Mouse (Mus musculus) C2C12 (cell line): Measurements from ENCODE around the gene Hyal3.

Experiments used
- CEBPB ChIP-seq: IDR thresholded peaks from one replicate; pipeline ENCODE4 v1.6.1; 2011; ENCODE audit warnings: low read depth, mild to moderate bottlenecking, control low read depth, moderate library complexity
- CTCF ChIP-seq: IDR thresholded peaks from one replicate; pipeline ENCODE4 v1.5.1; 2011; ENCODE audit not compliant: control insufficient read depth, insufficient read depth, insufficient read length
- FOSL1 ChIP-seq: IDR thresholded peaks from one replicate; pipeline ENCODE4 v1.8.0; 2011; ENCODE audit warnings: mild to moderate bottlenecking, low read length; ENCODE audit not compliant: poor library complexity, insufficient read depth, severe bottlenecking
- MAX ChIP-seq: IDR thresholded peaks from one replicate; pipeline ENCODE4 v1.6.1; 2011; ENCODE audit warnings: mild to moderate bottlenecking, control low read depth
- MYOD1 ChIP-seq: IDR thresholded peaks from one replicate; pipeline ENCODE4 v1.6.1; 2011; ENCODE audit warnings: low read depth; ENCODE audit not compliant: control insufficient read depth, insufficient read length
- MYOG ChIP-seq: IDR thresholded peaks from one replicate; pipeline ENCODE4 v1.6.1; 2011; ENCODE audit not compliant: control insufficient read depth, insufficient read length; ENCODE audit errors: extremely low read depth
- USF1 ChIP-seq: IDR thresholded peaks from one replicate; pipeline ENCODE4 v1.6.1; 2011; ENCODE audit warnings: low read depth, mild to moderate bottlenecking, control low read depth, moderate library complexity

DNA sequence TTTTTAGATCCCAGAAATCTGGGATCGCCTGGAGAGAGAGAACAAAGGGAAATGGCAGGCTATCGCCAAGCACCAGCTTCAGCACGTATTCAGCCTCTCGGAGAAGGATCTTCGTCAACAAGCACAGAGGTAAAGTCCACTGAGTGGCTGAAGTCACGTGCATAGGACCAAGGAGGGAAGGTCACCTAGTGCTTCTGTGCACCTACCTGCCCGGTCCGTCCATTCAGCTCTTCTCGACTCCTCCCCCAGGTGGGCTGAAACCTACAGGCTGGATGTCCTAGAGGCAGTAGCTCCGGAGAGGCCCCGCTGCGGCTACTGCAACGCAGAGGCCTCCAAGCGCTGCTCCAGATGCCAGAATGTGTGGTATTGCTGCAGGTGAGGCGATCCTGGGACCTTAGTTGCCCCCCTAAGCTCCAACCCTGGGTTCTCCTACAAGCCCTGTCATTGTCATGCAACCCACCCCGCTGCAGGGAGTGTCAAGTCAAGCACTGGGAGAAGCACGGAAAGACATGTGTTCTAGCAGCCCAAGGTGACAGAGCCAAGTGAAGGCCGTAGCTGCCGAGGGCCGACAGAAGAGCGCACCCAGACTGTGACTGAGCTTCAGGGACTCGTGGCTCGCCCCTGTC, 30.0 kb upstream of the Hyal3 start:
- TF ChIP-seq CTCF (no peak), USF1 (no peak), FOSL1 (no peak), MAX (no peak), CEBPB (no peak), MYOG (no peak), MYOD1 (no peak)
